Mouse (Mus musculus) embryonic facial prominence, embryonic 15.5 days (tissue): Measurements from ENCODE around the gene Bmpr2. TPM values are rescaled to one million over a fixed set of nuclear protein-coding genes. Genes with fewer than 3 reads are reported as not detected.
A peak's percentile ranks its signal among the peaks of the same experiment; 100 is the strongest.

Experiments
- ATAC-seq: fragments of 200-750 bp; cut with Nextera tagmentation; 2 replicates; pipeline ENCODE4 v1.8.0; 2017; ENCODE audit warnings: low read depth, moderate TSS enrichment; ENCODE audit not compliant: insufficient number of reproducible peaks, low FRiP score, low TSS enrichment
- H3K27ac ChIP-seq: fragments of 300-500 bp; sonication (generic); replicated peaks from 2 replicates; pipeline ENCODE4 v1.5.1; 2015; ENCODE audit warnings: mild to moderate bottlenecking, inconsistent platforms
- H3K27me3 ChIP-seq: fragments of 300-500 bp; sonication (generic); 2 replicates; pipeline ENCODE4 v1.6.1; 2015; ENCODE audit warnings: inconsistent platforms
- H3K36me3 ChIP-seq: fragments of 300-500 bp; sonication (generic); 2 replicates; pipeline ENCODE4 v1.6.1; 2015; ENCODE audit warnings: mild to moderate bottlenecking, inconsistent platforms
- H3K4me1 ChIP-seq: fragments of 300-500 bp; sonication (generic); 2 replicates; pipeline ENCODE4 v1.6.1; 2015; ENCODE audit warnings: inconsistent platforms
- H3K4me2 ChIP-seq: fragments of 300-500 bp; sonication (generic); replicated peaks from 2 replicates; pipeline ENCODE4 v1.6.1; 2015; ENCODE audit warnings: mild to moderate bottlenecking, inconsistent platforms
- H3K4me3 ChIP-seq: fragments of 300-500 bp; sonication (generic); replicated peaks from 2 replicates; pipeline ENCODE4 v1.5.1; 2015; ENCODE audit warnings: mild to moderate bottlenecking, inconsistent platforms
- H3K9ac ChIP-seq: fragments of 300-500 bp; sonication (generic); 2 replicates; pipeline ENCODE4 v1.6.1; 2015; ENCODE audit warnings: inconsistent platforms
- H3K9me3 ChIP-seq: fragments of 300-500 bp; sonication (generic); replicated peaks from 2 replicates; pipeline ENCODE4 v1.6.1; 2016; ENCODE audit warnings: inconsistent platforms
- WGBS: fragments of 180-500 bp; shearing (Covaris S2); methylation state at CpG from one replicate; pipeline ENCODE4 v1.1.7; 2015; 5-methylcytosine and 5-hydroxymethylcytosine counted together
- polyA plus RNA-seq: library from polyadenylated mRNA; unstranded; fragments of >200 nt; fragmentation: Nextera tagmentation; extraction: Ambion mirVana; gene quantifications from 2 replicates; pipeline ENCODE4 v1.2.1, GENCODE M21; 2015

Bmpr2 gene
- polyA plus RNA-seq, 1 experiment from 2014 or later: 8.8 TPM

- Histone ChIP-seq H3K9me3 (no peaks in the 10 kb centered on the region), H3K9ac (no peak overlapping the region), H3K4me1 (no peaks in the 10 kb centered on the region), H3K27ac (no peak overlapping the region), H3K4me3 (no peak overlapping the region), H3K27me3 (no peaks in the 10 kb centered on the region), H3K36me3 (no peaks in the 10 kb centered on the region), H3K4me2 (no peak overlapping the region)
- ATAC-seq: no peak
- whole genome bisulfite sequencing: 81% methylated on average over 2 of the region's 2 CpGs
Measured at GRCm38 (mm10) chr1:59797865-59798264, 34.7 kb downstream of the Bmpr2 start.

- no peak overlapping the region for H3K4me2 ChIP-seq
Measured at GRCm38 (mm10) chr1:59804363-59804762, 41.2 kb downstream of the Bmpr2 start.

GRCm38 (mm10) chr1:59809921-59810320 is 46.7 kb downstream of the Bmpr2 start:
- H3K36me3 ChIP-seq: no peaks in the 10 kb centered on the region
- 71% methylated on average over 2 of the region's 2 CpGs for WGBS
- no peaks in the 10 kb centered on the region for H3K4me1 ChIP-seq
- H3K27me3 ChIP-seq: no peaks in the 10 kb centered on the region
- no peak for ATAC-seq
- no peak overlapping the region for H3K4me3 ChIP-seq
- no peaks in the 10 kb centered on the region for H3K9me3 ChIP-seq
- no peak overlapping the region for H3K4me2 ChIP-seq
- H3K9ac ChIP-seq: no peak overlapping the region
- H3K27ac ChIP-seq: no peak overlapping the region

More at GRCm38 (mm10) chr1:59804363-59804762, 41.2 kb downstream of the Bmpr2 start:
- H3K9me3 ChIP-seq: no peaks in the 10 kb centered on the region
- no peak overlapping the region for H3K27ac ChIP-seq
- WGBS: 61% methylated on average over 2 of the region's 2 CpGs
- no peak overlapping the region for H3K9ac ChIP-seq
- no peaks in the 10 kb centered on the region for H3K27me3 ChIP-seq
- no peak for ATAC-seq
- H3K4me1 ChIP-seq: no peaks in the 10 kb centered on the region
- H3K36me3 ChIP-seq: no peaks in the 10 kb centered on the region
- H3K4me3 ChIP-seq: no peak overlapping the region

GRCm38 (mm10) chr1:59812782-59813181 is 49.6 kb downstream of the Bmpr2 start:
- H3K27me3 ChIP-seq: no peaks in the 10 kb centered on the region
- no peak overlapping the region for H3K4me2 ChIP-seq
- H3K36me3 ChIP-seq: peaks cover 22% of the 10 kb centered on the region
- no peak overlapping the region for H3K9ac ChIP-seq
- no peaks in the 10 kb centered on the region for H3K9me3 ChIP-seq
- ATAC-seq: no peak
- WGBS: 77% methylated on average over 4 of the region's 4 CpGs
- no peaks in the 10 kb centered on the region for H3K4me1 ChIP-seq
- H3K27ac ChIP-seq: no peak overlapping the region
- no peak overlapping the region for H3K4me3 ChIP-seq

GRCm38 (mm10) chr1:59825421-59825820 is 62.2 kb downstream of the Bmpr2 start:
- no peak overlapping the region for H3K9ac ChIP-seq
- 0 out of 2 replicates have a peak, but pooled peaks cover 3% of the 10 kb centered on the region for H3K36me3 ChIP-seq
- H3K4me3 ChIP-seq: no peak overlapping the region
- ATAC-seq: no peak
- H3K4me1 ChIP-seq: no peaks in the 10 kb centered on the region
- H3K4me2 ChIP-seq: no peak overlapping the region
- H3K27ac ChIP-seq: no peak overlapping the region
- H3K9me3 ChIP-seq: no peaks in the 10 kb centered on the region
- H3K27me3 ChIP-seq: no peaks in the 10 kb centered on the region

- no peak for ATAC-seq
- 0 out of 2 replicates have a peak, but pooled peaks cover 3% of the 10 kb centered on the region for H3K36me3 ChIP-seq
- H3K9ac ChIP-seq: no peak overlapping the region
- 79% methylated on average over 8 of the region's 8 CpGs for WGBS
- H3K9me3 ChIP-seq: no peaks in the 10 kb centered on the region
- no peak overlapping the region for H3K4me3 ChIP-seq
- H3K27me3 ChIP-seq: no peaks in the 10 kb centered on the region
- no peaks in the 10 kb centered on the region for H3K4me1 ChIP-seq
- no peak overlapping the region for H3K4me2 ChIP-seq
- no peak overlapping the region for H3K27ac ChIP-seq
Measured at GRCm38 (mm10) chr1:59826583-59826982, 63.4 kb downstream of the Bmpr2 start.

GRCm38 (mm10) chr1:59829410-59829809 is 66.2 kb downstream of the Bmpr2 start:
- 71% methylated on average over 2 of the region's 2 CpGs for WGBS
- H3K4me1 ChIP-seq: peaks cover 3% of the 10 kb centered on the region; the same call in 1 of the 2 replicates
- no peak for ATAC-seq
- H3K36me3 ChIP-seq: 0 out of 2 replicates have a peak, but pooled peaks cover 3% of the 10 kb centered on the region
- no peaks in the 10 kb centered on the region for H3K27me3 ChIP-seq
- H3K4me3 ChIP-seq: no peak overlapping the region
- H3K4me2 ChIP-seq: no peak overlapping the region
- no peak overlapping the region for H3K27ac ChIP-seq
- no peak overlapping the region for H3K9ac ChIP-seq
- H3K9me3 ChIP-seq: no peaks in the 10 kb centered on the region

GRCm38 (mm10) chr1:59830194-59830593 is 67.0 kb downstream of the Bmpr2 start:
- no peak overlapping the region for H3K4me2 ChIP-seq
- no peak for ATAC-seq
- peaks cover 3% of the 10 kb centered on the region; the same call in 1 of the 2 replicates for H3K4me1 ChIP-seq
- H3K27ac ChIP-seq: no peak overlapping the region
- H3K27me3 ChIP-seq: no peaks in the 10 kb centered on the region
- no peak overlapping the region for H3K9ac ChIP-seq
- 0 out of 2 replicates have a peak, but pooled peaks cover 3% of the 10 kb centered on the region for H3K36me3 ChIP-seq
- 75% methylated on average over 6 of the region's 6 CpGs for WGBS
- H3K9me3 ChIP-seq: no peaks in the 10 kb centered on the region
- H3K4me3 ChIP-seq: no peak overlapping the region

- no peak overlapping the region for H3K4me3 ChIP-seq
- no peak overlapping the region for H3K9ac ChIP-seq
- H3K4me1 ChIP-seq: peaks cover 3% of the 10 kb centered on the region; the same call in 1 of the 2 replicates
- ATAC-seq: 0 out of 2 replicates have a peak, but pooled peaks have one; percentile 65
- no peaks in the 10 kb centered on the region for H3K36me3 ChIP-seq
- WGBS: 1% methylated on average over 2 of the region's 2 CpGs
- no peaks in the 10 kb centered on the region for H3K27me3 ChIP-seq
- H3K9me3 ChIP-seq: no peaks in the 10 kb centered on the region
- H3K27ac ChIP-seq: peak overlapping the region; percentile 72
- no peak overlapping the region for H3K4me2 ChIP-seq
Measured at GRCm38 (mm10) chr1:59833723-59834122, 70.5 kb downstream of the Bmpr2 start.

GRCm38 (mm10) chr1:59848327-59848726 is 85.1 kb downstream of the Bmpr2 start:
- peaks cover 26% of the 10 kb centered on the region for H3K36me3 ChIP-seq
- no peaks in the 10 kb centered on the region for H3K27me3 ChIP-seq
- H3K4me3 ChIP-seq: no peak overlapping the region
- no peak for ATAC-seq
- no peak overlapping the region for H3K4me2 ChIP-seq
- 0 out of 2 replicates have a peak, but pooled peaks cover 3% of the 10 kb centered on the region for H3K4me1 ChIP-seq
- H3K9me3 ChIP-seq: no peaks in the 10 kb centered on the region
- 57% methylated on average over 8 of the region's 8 CpGs for WGBS
- no peak overlapping the region for H3K27ac ChIP-seq
- H3K9ac ChIP-seq: no peak overlapping the region

- Histone ChIP-seq H3K4me3 (no peak overlapping the region), H3K27ac (no peak overlapping the region), H3K36me3 (peaks cover 41% of the 10 kb centered on the region), H3K9ac (no peak overlapping the region), H3K4me1 (no peaks in the 10 kb centered on the region), H3K4me2 (no peak overlapping the region), H3K9me3 (no peaks in the 10 kb centered on the region), H3K27me3 (no peaks in the 10 kb centered on the region)
- WGBS: 100% methylated on average over 1 of the region's 1 CpGs
- ATAC-seq: no peak
Measured at GRCm38 (mm10) chr1:59859046-59859445, 95.8 kb downstream of the Bmpr2 start.

GRCm38 (mm10) chr1:59862144-59862543 is 98.9 kb downstream of the Bmpr2 start:
- no peak for ATAC-seq
- Histone ChIP-seq H3K4me1 (no peaks in the 10 kb centered on the region), H3K36me3 (peaks cover 44% of the 10 kb centered on the region), H3K4me3 (no peak overlapping the region), H3K27me3 (no peaks in the 10 kb centered on the region), H3K4me2 (no peak overlapping the region), H3K9me3 (no peaks in the 10 kb centered on the region), H3K27ac (no peak overlapping the region), H3K9ac (no peak overlapping the region)
- WGBS: 85% methylated on average over 1 of the region's 1 CpGs
